Mouse (Mus musculus): ENCODE measurements around the gene Ube4b. TPM values are rescaled to one million over a fixed set of nuclear protein-coding genes. Genes with fewer than 3 reads are reported as not detected.

Gene Ube4b
- polyA plus RNA-seq, 1 experiment from 2014 or later = 65.5 TPM

DNA sequence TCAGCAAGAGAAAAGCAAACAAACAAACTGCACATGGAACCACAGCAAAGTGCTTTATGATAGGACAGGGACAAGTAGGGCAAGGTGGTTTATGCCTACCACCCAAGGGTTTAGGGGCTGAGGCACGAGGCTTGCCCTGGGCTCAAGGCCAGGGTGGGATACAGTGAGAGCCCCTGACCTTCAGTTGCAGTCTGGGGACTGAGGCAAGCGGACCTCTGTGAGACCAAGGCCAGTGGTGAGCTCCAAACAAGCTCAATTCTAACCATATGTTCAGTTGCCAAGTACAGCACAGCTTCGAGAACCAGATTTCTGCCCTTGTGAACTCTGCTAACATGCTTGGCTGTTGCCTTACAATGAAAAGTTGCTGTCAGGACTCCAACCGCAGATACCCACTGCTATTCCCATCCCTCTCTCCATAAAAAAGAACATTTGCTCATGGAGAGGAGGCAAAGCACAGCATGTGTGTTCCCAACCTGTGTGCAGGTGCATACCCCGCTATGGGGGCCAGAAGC is 8.6 kb downstream of the Ube4b start:
- peaks cover 49% of the 10 kb centered on the region for H3K4me1 ChIP-seq
- no peak overlapping the region for H3K4me3 ChIP-seq
- H3K36me3 ChIP-seq (replicated peaks) = peaks cover 21% of the 10 kb centered on the region
- DNase-seq (ENCODE audit: low spot score) = no peak
- H3K9me3 ChIP-seq = no peaks in the 10 kb centered on the region
- WGBS = 65% methylated on average over 5 of the region's 5 CpGs
- no peaks in the 10 kb centered on the region for H3K27me3 ChIP-seq (replicated peaks; ENCODE audit: low read depth, poor library complexity, severe bottlenecking)
- no peak overlapping the region for H3K27ac ChIP-seq (replicated peaks)

DNA sequence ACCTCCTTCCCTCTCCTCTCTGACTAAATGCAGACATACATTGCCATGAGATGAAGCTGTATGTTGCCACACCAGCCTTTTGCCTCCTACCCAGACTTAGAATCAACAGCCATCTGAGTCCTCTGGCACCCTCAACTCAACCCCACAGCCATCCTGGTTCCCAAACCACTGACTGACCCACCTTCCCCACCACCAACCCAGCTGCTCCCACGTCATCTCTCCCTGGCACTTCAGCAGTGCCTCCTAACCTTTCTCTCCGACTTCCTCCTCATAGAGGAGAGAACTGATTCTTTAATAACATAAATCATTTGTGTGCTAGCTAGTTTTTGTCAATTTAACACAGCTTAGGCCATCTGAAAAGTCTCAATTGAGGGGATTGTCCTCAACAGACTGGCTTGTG is 9.6 kb downstream of the Ube4b start:
- H3K4me1 ChIP-seq = peaks cover 49% of the 10 kb centered on the region
- no peaks in the 10 kb centered on the region for H3K9me3 ChIP-seq
- no peak for DNase-seq (ENCODE audit: low spot score)
- H3K36me3 ChIP-seq (replicated peaks) = peaks cover 27% of the 10 kb centered on the region
- H3K27me3 ChIP-seq (replicated peaks; ENCODE audit: low read depth, poor library complexity, severe bottlenecking) = no peaks in the 10 kb centered on the region
- no peak overlapping the region for H3K4me3 ChIP-seq
- 80% methylated on average over 2 of the region's 2 CpGs for WGBS
- H3K27ac ChIP-seq (replicated peaks) = no peak overlapping the region

DNA sequence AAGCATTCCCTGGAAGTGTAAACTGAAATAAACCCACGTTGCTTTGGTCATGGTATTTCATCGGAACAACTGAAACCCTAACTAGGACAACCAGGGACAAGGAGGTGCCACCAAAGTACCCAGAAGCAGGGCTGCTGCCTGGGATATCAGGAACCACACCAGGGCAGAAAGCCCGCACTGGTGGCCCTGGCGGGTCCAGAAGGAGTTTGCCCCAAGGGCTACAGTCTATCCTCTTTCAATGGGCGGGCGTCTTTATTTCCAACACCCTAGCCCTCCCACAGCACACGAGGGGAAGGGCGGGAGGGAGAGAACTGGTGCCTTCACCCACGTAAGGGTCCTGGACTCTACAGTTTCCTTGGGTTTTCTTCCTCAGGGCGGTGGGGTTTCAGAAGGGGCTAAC is 10.1 kb downstream of the Ube4b start:
- H3K4me3 ChIP-seq = 0 out of 2 replicates have a peak overlapping the region, but pooled peaks have one; percentile 14
- H3K27ac ChIP-seq (replicated peaks) = peak overlapping the region; percentile 61
- no peak for DNase-seq (ENCODE audit: low spot score)
- WGBS = 68% methylated on average over 10 of the region's 10 CpGs
- H3K9me3 ChIP-seq = no peaks in the 10 kb centered on the region
- no peaks in the 10 kb centered on the region for H3K27me3 ChIP-seq (replicated peaks; ENCODE audit: low read depth, poor library complexity, severe bottlenecking)
- H3K4me1 ChIP-seq = peaks cover 43% of the 10 kb centered on the region
- H3K36me3 ChIP-seq (replicated peaks) = peaks cover 27% of the 10 kb centered on the region

GRCm38 (mm10) chr4:149415651-149416169 is 10.8 kb downstream of the Ube4b start:
- Histone ChIP-seq H3K9me3 (no peaks in the 10 kb centered on the region), H3K27ac (replicated peaks) (no peak overlapping the region), H3K36me3 (replicated peaks) (peaks cover 30% of the 10 kb centered on the region), H3K27me3 (replicated peaks; ENCODE audit: low read depth, poor library complexity, severe bottlenecking) (no peaks in the 10 kb centered on the region), H3K4me1 (peaks cover 42% of the 10 kb centered on the region), H3K4me3 (no peak overlapping the region)
- peak; percentile 63 for DNase-seq (ENCODE audit: low spot score)
- WGBS = 54% methylated on average over 13 of the region's 13 CpGs

DNA sequence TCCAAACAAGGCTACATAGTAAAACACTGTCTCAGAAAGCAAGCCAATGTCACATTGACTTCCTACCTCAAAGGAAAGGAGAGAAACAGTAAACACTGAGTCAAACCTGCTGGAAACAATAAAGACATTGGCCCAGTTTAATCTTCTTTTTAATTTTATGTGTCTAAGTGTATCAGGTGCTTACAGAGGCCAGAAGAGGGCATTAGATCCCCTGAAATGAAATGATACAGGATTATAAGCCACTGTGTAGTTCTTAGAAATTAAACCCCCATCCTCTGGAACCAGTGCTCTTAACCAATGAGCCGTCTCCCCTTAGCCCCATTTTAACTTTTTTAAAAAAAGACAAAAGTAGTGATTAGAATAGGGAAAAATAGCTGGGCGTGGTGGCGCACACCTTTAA is 12.3 kb downstream of the Ube4b start:
- Histone ChIP-seq H3K27me3 (replicated peaks; ENCODE audit: low read depth, poor library complexity, severe bottlenecking) (no peaks in the 10 kb centered on the region), H3K4me3 (no peak overlapping the region), H3K27ac (replicated peaks) (no peak overlapping the region), H3K36me3 (replicated peaks) (peaks cover 38% of the 10 kb centered on the region), H3K9me3 (no peaks in the 10 kb centered on the region), H3K4me1 (peaks cover 42% of the 10 kb centered on the region)
- DNase-seq (ENCODE audit: low spot score) = no peak
- WGBS = 93% methylated on average over 3 of the region's 3 CpGs

DNA sequence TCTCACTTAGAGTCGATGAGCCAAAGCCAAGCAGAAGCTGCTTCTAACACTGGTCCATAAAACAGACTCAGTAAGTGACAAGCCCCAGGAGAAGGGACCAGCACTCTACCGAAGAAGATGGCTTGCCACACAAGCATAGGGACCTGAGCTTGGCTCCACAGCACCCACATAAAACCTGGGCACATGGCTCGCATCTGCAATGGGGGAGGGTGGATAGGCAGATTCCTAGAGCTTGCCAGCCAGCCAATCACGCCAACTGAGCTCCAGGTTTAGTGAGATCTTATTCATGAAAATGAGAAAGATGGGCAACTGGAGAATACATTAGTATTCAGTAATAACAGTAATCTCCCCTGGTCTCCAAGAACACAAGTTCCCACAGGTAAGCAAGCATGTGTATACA is 16.8 kb downstream of the Ube4b start:
- Histone ChIP-seq H3K36me3 (replicated peaks) (peaks cover 60% of the 10 kb centered on the region), H3K4me3 (no peak overlapping the region), H3K27me3 (replicated peaks; ENCODE audit: low read depth, poor library complexity, severe bottlenecking) (no peaks in the 10 kb centered on the region), H3K4me1 (peaks cover 21% of the 10 kb centered on the region), H3K9me3 (no peaks in the 10 kb centered on the region), H3K27ac (replicated peaks) (no peak overlapping the region)
- no peak for DNase-seq (ENCODE audit: low spot score)
- 91% methylated on average over 4 of the region's 4 CpGs for WGBS

GRCm38 (mm10) chr4:149408331-149408730 is 18.2 kb downstream of the Ube4b start:
- Histone ChIP-seq H3K4me3 (no peak overlapping the region), H3K27ac (replicated peaks) (no peak overlapping the region), H3K4me1 (peaks cover 35% of the 10 kb centered on the region), H3K36me3 (replicated peaks) (peaks cover 60% of the 10 kb centered on the region), H3K27me3 (replicated peaks; ENCODE audit: low read depth, poor library complexity, severe bottlenecking) (no peaks in the 10 kb centered on the region), H3K9me3 (no peaks in the 10 kb centered on the region)
- DNase-seq (ENCODE audit: low spot score) = no peak
- 91% methylated on average over 6 of the region's 6 CpGs for WGBS

- H3K27me3 ChIP-seq (replicated peaks; ENCODE audit: low read depth, poor library complexity, severe bottlenecking) = no peaks in the 10 kb centered on the region
- peaks cover 54% of the 10 kb centered on the region for H3K36me3 ChIP-seq (replicated peaks)
- peaks cover 43% of the 10 kb centered on the region for H3K4me1 ChIP-seq
- no peak overlapping the region for H3K4me3 ChIP-seq
- no peak for DNase-seq (ENCODE audit: low spot score)
- WGBS = 82% methylated on average over 5 of the region's 5 CpGs
- no peaks in the 10 kb centered on the region for H3K9me3 ChIP-seq
- H3K27ac ChIP-seq (replicated peaks) = no peak overlapping the region
Measured at GRCm38 (mm10) chr4:149407461-149407860, 19.1 kb downstream of the Ube4b start.

- peaks cover 38% of the 10 kb centered on the region for H3K36me3 ChIP-seq (replicated peaks)
- no peak overlapping the region for H3K4me3 ChIP-seq
- H3K9me3 ChIP-seq = no peaks in the 10 kb centered on the region
- H3K4me1 ChIP-seq = peaks cover 58% of the 10 kb centered on the region
- 78% methylated on average over 16 of the region's 16 CpGs for WGBS
- H3K27me3 ChIP-seq (replicated peaks; ENCODE audit: low read depth, poor library complexity, severe bottlenecking) = no peaks in the 10 kb centered on the region
- no peak for DNase-seq (ENCODE audit: low spot score)
- no peak overlapping the region for H3K27ac ChIP-seq (replicated peaks)
Measured at GRCm38 (mm10) chr4:149405713-149406443, 20.7 kb downstream of the Ube4b start.

DNA sequence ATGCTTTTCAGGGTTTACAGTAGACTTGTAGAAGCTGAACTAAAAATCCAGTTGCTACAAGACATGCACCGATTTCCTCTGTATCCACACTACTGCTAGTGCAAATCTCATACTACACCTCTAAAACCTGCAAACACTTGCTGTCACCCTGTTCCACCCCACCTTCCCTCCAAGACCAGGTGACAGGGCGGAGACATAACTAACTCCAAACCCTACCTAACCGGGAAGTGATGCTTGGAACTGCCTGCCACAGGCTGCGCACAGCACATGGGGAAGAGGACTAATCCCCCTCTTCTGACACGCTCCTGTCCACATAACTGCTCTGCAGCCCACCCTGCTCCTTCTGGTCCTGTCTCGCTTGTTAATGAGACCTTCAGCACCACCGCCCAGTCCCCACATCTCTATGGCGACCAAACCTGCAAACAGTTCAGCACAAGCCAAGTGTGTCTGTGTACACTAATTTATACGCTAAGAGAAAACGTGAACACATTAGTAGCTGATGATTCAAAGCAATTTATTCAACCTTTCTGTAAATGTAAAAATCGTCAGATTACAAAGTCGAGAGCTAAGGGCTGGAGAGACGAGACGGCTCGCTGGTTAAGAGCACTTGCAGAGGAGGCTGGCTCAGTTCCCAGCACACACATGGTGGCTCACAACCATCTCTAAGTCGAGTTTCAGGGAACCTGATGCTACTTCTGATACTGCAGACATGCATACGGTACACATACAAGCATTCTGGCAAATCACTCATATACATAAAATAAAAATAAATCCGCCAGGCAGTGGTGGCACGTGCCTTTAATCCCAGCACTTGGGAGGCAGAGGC is 21.7 kb downstream of the Ube4b start:
- Histone ChIP-seq H3K27me3 (replicated peaks; ENCODE audit: low read depth, poor library complexity, severe bottlenecking) (no peaks in the 10 kb centered on the region), H3K4me3 (no peak overlapping the region), H3K9me3 (no peaks in the 10 kb centered on the region), H3K27ac (replicated peaks) (no peak overlapping the region), H3K4me1 (peaks cover 58% of the 10 kb centered on the region), H3K36me3 (replicated peaks) (peaks cover 27% of the 10 kb centered on the region)
- no peak for DNase-seq (ENCODE audit: low spot score)
- WGBS = 81% methylated on average over 19 of the region's 19 CpGs

GRCm38 (mm10) chr4:149403037-149403436 is 23.5 kb downstream of the Ube4b start:
- Histone ChIP-seq H3K27ac (replicated peaks) (no peak overlapping the region; the same call in 1 of the 2 replicates), H3K9me3 (no peaks in the 10 kb centered on the region), H3K4me1 (peaks cover 64% of the 10 kb centered on the region), H3K27me3 (replicated peaks; ENCODE audit: low read depth, poor library complexity, severe bottlenecking) (no peaks in the 10 kb centered on the region), H3K36me3 (replicated peaks) (peaks cover 22% of the 10 kb centered on the region), H3K4me3 (no peak overlapping the region)
- DNase-seq (ENCODE audit: low spot score) = peak; percentile 60
- WGBS = 25% methylated on average over 6 of the region's 6 CpGs

- no peak overlapping the region for H3K27ac ChIP-seq (replicated peaks)
- H3K4me3 ChIP-seq = no peak overlapping the region
- no peaks in the 10 kb centered on the region for H3K27me3 ChIP-seq (replicated peaks; ENCODE audit: low read depth, poor library complexity, severe bottlenecking)
- peaks cover 30% of the 10 kb centered on the region for H3K36me3 ChIP-seq (replicated peaks)
- WGBS = 87% methylated on average over 8 of the region's 8 CpGs
- H3K4me1 ChIP-seq = peaks cover 67% of the 10 kb centered on the region
- DNase-seq (ENCODE audit: low spot score) = no peak
- no peaks in the 10 kb centered on the region for H3K9me3 ChIP-seq
Measured at GRCm38 (mm10) chr4:149401591-149401982, 25.0 kb downstream of the Ube4b start.
